Mouse (Mus musculus) inflammation-experienced regulatory T-cells, adult 6 months (primary cell): Measurements from ENCODE around the gene Rnf167. TPM values are rescaled to one million over a fixed set of nuclear protein-coding genes. Genes with fewer than 3 reads are reported as not detected.
A peak's percentile ranks its signal among the peaks of the same experiment; 100 is the strongest.

Source experiments
- ATAC-seq: one replicate; pipeline ENCODE4 v1.8.0; 2017
- polyA plus RNA-seq, 3 experiments: library from polyadenylated mRNA; unstranded; fragments of 100-300 nt; shearing (Covaris generic); gene quantifications; one replicate each; pipeline ENCODE4 v1.2.1; 2017

The Rnf167 gene
- 100 to 1,000 TPM; 276 to 454 (median 423) TPM for polyA plus RNA-seq

DNA sequence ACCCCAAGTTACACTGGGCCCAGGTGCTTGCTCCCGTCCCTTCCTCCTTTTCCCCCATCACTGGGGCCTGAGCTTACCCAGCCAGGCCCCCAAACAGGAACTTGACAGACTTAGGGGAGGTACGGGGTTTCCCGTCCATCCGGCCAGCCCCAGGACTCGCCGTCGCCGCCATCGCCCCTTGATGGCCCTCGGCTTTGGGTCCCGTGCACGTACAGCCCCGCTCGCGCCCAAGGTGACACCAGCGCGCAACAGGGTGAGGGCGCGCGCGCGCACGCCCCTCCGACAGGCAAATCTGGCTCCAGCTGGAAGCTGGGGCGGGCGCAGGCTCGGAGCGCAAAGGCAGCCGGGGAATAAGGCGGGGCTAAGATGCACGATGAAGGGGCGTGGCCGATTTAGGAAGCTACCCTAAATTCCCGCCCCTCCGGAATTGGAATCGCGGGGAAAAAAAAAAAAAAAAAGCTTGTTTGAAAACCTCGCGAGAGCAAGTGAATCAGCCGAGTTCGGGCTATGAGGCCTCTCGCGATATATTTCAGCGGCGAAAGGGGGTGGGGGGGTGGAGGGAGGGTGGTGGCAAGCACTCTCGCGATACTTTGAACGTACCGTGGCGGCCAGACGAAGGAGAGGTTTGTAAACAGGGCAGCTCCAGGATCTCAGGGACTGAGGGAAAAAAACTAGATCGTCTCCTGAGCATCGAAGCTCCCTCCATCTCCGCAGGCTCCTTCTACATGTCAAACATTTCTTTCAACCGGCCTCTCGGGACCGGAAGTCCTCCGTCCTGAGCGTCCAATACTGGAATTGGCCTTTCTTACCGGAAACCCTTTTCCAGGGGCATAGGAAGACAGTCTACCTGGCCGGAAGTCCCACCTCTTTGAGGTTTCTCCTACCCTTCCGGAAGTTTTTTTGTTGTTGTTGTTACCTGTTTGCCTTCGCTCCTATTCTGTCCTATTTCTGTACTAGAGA, at the start of gene Rnf167, which contains the start of gene Slc25a11:
Rnf167 (plus strand) TSS at position 545 of the 960 bp plus-strand sequence.
Slc25a11 (minus strand) TSS at position 789 of the 960 bp plus-strand sequence.
- ATAC-seq, result peak; percentile 77

DNA sequence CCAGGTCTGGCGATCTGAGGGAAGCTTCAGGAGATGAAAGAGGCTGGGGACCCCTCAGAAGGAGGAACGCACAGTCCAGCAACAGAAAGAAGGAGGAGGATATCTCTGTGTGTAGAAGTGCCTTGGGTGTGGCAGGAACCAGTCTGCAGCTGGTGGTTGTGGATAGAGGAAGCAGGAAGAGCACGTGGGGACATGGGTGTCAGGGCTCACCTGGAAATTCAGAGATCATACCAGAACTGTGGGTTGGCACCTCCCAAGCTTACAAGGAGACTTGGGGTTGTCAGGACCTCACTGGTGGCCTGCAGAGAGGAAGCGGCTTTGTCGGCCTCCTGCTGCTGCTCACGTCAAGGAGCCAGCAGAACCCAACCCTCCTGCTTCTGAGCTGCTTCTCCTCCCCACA, 49.7 kb upstream of the Rnf167 start:
- peak; percentile 8 for ATAC-seq

DNA sequence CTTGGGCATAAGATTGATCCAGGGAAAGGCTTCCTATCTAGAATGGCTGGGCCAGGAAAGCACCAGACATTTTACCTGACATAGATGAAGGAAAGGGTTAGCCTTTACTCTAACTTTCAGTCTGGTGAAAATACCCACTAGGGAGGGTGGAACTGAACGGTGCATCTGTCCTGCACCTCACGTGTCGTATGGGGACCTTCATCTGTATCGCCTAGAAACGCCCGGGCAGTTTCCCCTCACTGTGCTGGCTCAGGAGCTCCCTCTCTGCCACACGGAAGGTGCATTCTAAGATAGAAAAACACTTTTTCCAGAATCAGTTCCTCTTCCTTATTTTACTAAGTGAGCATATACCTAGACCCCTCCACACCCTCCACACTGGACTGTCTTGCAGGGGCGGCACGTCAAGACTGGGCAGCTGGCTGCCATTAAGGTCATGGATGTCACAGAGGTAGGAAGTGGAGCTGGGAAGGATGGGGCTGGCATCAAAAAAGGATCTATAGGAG, 48.5 kb upstream of the Rnf167 start:
- no peak for ATAC-seq

DNA sequence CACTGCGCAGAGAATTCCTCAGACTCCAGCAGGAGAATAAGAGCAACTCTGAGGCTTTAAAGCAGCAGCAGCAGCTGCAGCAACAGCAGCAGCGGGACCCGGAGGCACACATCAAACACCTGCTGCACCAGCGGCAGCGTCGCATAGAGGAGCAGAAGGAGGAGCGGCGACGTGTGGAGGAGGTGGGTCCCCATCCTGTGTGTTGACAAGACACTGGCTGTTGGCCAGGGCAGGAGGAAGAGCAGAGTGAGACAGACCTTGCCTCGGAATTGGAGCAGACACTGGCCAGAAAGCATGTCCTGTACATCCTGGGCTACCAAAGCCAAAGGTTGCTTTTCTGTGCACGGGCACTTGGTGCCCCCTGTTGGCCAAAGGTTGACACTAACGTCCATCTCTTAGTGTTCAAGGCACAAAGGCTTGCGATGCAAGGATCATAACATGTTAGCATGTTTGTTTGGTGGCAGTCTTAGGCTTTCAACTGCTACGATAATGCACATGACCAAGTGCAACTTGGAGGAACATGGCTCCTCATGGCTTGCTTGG, 41.9 kb upstream of the Rnf167 start:
- peak; percentile 77 for ATAC-seq

DNA sequence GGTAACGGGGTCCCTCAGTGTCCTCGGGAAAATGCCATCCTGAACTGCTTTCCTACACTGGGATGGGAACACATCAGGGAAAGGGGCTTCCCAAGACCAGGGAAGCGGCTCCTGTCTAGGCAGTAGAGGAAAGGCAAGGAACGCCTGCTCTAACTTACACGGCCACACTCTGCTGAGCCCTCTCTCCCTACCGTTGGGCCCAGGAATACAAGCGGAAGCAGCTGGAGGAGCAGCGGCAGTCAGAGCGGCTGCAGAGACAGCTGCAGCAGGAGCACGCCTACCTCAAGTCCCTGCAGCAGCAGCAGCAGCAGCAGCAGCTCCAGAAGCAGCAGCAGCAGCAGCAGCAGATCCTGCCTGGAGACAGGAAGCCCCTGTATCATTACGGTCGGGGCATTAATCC, 40.3 kb upstream of the Rnf167 start:
- no peak for ATAC-seq

DNA sequence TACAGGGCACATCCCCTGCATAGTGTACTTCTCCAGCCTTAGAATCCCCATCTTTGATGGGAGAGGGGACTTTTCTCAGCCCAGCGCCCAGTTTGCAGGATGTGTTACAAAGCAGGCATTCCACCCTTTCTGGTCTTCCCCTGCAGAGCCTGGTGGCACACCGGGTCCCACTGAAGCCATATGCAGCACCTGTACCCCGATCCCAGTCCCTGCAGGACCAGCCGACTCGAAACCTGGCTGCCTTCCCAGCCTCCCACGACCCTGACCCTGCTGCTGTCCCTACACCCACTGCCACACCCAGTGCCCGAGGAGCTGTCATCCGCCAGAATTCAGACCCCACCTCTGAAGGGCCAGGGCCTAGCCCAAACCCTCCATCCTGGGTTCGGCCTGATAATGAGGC, 39.4 kb upstream of the Rnf167 start:
- no peak for ATAC-seq

DNA sequence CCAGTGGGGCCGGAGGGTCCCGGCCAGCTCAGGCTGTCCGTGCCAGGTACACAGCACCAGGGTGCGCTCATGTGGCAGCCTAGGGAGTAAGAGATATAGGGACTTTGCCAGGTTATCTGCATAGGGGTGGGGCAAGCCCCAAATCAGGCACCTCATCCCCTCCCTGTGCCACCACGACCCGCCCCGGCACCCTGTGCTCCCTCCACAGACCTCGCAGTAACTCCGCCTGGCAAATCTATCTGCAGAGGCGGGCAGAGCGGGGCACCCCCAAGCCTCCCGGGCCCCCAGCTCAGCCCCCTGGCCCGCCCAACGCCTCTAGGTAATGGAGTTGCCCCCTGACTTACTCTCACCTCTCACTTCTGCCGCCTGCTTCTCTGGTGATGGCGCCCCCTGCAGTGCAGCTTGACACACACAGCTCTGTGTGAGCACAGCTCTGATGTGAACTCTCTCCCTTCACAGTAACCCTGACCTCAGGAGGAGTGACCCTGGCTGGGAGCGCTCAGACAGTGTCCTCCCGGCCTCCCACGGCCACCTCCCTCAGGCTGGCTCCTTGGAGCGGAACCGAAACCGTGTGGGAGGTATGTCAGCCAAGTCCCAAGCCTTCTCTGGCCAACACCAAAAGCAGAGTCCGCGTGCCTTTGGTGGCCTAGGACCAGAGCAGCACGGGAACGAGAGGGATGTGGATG, 38.5 kb upstream of the Rnf167 start:
- ATAC-seq, result no peak

DNA sequence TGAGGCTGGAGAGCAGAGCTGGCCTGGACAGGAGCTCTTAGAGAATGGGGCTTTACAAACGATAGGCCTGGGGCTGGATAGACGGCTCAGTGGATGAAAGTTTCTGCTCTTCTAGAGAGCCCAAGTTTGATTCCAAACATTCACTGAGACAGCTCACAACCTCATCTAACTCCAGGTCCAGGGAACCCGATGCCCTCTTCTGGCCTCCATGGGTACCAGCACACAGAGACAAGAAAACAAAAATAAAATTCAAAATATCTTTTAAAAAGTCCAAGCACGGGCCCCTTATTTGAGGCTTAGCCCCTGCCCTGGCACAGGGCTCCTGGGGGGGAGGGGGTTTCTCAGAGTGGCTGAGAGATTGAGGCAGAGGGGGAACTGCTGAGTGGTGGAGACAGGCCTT, 36.3 kb upstream of the Rnf167 start:
- no peak for ATAC-seq

DNA sequence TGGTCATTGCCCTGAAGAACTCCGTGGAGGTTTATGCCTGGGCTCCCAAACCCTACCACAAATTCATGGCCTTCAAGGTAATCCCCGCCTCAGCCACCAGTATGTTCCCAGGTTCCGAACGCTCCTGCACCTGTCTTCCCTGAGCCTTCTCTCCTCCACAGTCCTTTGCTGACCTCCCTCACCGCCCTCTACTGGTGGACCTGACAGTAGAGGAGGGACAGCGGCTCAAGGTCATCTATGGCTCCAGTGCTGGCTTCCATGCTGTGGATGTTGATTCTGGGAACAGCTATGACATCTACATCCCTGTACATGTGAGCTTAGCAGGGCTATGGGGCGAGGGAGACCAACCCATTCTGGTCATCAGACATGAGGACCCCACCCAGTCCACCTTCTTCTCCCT, 34.5 kb upstream of the Rnf167 start:
- no peak for ATAC-seq

DNA sequence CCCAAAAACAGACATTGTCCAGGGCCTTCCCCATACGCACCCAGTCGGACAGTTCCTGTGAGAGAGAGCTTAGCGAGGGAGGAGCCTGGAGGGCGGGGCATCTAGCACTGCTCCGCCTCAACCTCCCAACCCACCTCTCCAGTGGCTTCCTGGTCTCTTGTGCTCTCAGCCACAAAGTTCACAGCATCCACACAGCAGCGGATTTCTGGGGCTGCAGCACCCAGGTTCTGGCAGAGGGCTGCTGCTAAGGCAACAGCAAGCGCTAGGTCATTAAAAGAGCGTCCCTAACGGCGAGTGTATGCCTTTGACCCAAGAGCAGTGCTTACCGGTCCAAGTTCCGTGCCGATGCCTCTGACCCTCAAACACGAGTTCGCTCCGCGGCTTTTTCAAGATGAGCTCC, 32.0 kb upstream of the Rnf167 start:
- peak; percentile 96 for ATAC-seq

DNA sequence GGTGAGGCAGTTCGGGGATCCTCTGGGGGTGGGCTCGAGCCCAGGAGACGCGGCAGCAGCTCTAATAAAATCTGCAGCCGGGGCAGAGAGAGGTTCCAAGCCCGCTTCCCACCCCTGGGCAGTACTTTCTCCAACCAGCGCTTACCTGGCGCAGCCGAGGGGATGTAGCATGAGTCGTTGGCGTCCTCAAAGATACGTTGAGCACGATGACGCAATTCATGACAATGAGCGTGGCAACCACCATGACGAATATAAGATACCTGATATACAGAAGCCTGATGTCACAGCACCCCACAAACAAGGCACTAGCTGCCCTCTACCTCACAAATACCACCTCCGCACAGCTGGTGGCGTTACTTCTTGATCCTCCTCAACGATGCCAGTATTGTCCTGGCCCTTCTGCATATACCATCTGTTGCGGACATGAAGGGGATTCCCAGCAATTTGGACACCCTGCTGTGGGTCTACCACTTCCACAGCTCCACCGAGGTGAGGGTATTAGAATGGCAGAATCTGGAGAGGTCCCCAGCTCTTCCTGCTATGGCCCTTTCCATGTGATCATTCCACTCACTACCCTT, 31.4 kb upstream of the Rnf167 start, which contains the start of gene 4930544D05Rik:
4930544D05Rik (plus strand) TSS at position 333 of the 578 bp plus-strand sequence.
- peak; percentile 74 for ATAC-seq

DNA sequence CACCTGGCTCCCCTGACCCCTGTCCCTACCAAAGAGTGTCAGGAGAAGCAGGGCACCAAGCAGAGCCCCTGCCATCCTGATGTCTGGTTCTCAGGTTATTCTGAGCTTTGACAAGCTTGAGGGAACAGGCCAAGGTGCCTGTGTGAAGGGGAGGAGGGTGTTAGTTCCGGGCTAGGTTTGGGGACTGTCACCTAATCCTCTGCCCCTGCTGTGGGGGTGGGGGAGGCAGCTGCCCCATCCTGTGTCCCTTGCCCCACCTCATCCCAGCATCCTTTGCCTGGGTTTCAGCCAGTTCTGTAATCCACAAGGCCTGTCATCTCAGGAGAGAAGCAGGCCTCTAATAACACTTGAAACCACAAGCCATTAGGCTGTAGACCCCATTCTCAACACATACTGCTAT, 27.9 kb upstream of the Rnf167 start, which contains the start of gene Chrne:
Chrne (minus strand) TSS at position 116 of the 400 bp plus-strand sequence.
- ATAC-seq, result no peak

DNA sequence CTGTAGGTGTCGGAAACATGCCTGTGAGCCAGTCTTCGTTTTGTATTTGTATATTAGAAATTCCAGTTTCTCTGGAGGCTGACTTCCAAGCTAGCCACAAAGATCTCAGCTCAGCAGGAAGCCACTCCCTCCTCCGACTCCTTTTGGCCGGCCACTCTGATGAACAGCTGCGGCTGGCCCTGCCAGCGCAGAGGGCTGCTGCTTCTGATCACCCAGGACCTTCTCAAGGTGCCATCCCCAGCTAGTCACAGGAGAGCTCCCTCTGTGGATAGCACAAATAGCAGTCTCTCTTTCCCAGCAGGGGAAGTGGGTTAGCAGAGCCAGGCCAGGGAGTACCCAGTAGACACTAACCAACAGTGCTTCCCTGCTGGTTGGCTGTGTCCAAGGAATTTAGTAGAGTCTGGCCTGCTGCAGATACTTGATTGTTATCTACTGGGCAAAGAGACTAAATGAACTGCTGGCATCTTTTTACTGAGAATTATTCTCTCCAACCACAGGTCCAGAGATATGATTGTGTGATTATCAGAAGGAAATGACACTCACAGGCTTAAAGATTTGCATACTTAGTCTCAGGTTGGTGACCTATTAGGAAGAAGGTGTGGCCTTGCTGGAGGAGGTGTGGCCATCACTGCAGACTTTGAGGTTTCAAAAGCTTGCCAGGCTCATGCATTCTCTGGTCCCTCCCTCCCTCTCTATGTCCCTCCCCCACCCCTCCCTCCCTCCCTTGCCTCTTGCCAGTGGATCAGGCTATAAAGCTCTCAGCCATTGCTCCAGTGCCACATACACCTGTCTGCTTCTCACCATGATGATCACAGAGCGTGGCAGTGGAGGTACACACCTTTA, 24.8 kb upstream of the Rnf167 start:
- ATAC-seq, result peak; percentile 54

DNA sequence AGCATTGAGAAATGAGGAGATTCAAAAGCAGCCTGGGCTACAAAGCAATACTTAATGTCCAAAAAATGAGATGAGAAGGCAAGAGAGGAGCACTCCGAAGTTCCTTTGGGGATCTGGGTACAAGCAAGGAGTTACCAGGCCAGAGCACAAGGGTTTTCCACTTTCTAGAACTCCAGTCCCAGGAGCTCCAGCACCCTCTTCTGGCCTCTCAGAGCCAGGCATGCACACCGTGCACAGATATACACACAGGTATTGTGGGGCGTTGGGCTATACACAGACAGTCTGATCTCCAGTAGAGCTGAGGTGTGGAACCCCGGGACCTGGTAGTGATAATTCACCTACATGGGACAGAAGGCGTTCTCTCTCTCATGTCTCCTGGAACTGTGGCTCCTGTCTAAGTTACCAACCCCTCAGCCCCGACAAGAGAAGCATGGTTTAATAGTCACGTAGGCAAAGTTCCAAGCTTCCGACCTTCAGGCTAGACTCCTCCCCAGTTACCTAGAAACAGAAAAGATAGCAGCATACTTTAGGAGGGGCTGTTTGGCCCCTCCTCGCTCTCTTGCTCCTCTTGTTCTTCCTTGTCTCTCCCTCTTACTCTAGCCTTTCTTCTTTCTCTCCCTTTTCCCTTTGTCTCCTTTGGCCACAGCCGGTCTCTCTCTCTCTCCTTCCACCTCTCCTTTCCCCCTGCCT, 23.8 kb upstream of the Rnf167 start:
- ATAC-seq, result no peak

DNA sequence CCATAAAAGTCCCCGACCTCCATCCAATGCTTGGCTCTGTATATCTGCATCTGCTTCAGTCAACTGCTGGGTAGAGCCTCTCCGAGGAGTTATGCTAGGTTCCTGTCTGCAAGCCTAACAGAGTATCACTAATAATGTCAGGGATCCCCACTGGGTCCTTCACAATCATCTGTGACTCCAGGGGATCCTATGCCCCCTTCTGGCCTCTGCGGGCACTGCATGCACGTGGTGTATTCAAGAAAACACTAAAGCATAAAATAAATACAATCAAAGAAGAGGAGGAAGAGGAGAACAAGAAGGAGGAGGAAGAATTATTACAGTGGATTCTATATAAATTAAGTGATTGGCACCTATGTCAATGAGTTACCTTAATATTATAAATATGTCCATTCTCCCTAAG, 21.6 kb upstream of the Rnf167 start:
- ATAC-seq, result no peak

DNA sequence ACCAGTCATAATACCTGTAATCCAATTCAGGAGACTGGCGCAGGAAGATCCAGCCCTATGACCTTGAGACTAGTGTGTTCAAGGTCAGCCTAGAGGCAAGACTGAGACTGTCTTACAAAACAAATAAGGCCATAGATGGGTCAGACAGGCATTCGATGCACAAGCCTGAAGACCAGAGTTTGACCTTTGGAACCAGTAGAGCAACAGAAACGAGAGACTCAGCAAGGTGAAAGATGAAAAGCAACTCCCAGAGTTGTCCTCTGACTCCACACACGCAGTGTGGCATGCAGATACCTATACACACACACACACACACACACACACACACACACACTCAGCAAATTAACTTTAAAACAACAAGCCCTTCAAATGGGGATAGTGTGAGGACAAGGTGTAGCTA, 20.2 kb upstream of the Rnf167 start:
- no peak for ATAC-seq

DNA sequence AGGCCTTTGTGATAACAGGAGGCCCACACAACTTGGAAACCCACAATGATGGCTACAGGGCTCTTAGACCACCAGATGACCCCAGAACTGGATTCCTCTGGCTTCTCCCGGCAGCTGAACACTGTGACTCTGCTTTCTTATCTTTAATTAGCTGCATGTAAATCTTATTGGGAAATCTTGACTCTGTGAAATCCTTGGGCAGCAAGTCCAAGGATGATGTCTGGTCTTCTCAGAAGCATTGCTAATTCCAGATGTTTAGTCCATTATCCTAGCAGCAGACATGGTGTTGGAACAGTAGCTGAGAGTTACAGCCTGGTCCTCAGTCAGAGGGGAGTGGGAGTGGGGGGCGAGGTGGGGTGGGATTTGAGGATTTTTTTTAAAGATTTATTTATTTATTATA, 18.6 kb upstream of the Rnf167 start:
- no peak for ATAC-seq

DNA sequence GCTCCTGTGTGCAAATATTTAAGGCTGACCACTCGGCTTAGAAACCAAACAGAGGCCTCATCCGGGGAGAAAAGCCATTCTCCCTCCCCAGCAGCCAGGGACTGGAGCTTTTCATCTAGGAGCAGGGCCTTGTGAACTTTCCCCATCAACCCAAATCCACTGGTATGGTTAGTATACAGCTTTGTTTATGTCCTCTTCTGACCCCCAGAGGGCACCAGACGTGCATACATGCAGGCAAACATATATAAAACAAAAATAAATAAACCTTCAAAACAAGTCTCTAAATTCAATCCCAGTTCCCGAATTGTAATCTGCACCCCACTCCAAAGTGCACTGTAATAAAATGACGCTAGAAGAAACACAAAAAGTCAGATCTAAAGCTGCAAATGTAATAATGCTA, 17.5 kb upstream of the Rnf167 start:
- ATAC-seq, result no peak

DNA sequence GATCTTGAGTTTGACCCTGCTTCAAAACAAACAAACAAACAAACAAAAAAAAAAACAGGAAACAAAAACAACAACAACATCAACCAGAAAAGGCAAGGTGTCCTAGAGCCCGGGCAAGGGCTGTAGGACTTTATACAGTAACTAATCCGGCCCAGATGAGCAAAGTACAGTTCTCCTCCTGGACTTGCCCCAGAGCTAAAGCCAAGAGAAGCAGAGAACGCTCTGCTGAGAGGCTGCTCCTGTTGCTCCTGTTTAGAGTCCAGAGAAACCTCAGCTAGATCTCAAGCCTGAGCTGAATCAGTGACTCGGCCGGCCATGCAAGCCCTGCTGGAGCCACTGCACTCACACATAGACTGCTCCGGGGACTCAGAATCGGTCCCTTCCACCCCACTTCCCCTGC, 16.9 kb upstream of the Rnf167 start:
- no peak for ATAC-seq

DNA sequence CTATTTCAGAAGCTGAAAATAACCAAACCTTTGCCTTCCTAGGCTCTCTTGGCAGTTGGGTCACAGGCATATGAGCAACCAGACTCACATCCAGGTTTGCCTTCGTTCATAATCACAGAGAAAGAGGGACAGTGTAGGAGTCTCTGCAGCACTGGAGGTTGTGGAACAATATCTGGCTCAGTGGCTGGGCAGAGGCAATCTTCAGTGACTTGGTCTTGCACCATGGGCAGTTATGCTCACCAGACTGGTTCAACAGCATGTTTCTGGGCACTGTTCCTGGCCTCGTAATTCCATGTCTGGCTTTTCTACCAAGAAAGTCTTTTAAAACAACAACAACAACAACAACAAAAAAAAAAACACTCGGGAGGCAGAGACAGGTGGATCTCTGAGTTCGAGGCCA, 11.4 kb upstream of the Rnf167 start:
- ATAC-seq, result no peak

DNA sequence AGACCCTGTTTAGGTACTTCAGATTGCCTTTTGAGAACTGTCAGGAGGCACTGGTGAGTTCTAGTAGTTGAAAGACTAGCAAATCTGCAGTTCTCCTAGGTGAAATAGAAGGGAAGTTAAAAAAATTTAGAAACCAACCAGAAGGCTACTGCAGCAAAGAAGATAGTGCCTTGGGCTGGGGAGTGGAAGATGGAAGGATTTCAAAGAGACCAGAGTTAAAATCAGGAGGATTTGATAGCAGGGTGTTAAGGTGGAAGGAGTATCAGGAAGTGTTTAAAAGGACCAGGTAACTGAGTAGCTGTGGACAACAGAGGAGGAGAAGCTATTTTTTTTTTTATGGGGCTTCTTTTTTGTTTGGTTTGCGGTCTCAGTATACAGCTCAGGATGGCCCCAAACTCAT, 9.3 kb upstream of the Rnf167 start:
- ATAC-seq, result no peak
